Mouse (Mus musculus) heart, postnatal 36 days (tissue): ENCODE measurements around the gene Cav3. TPM values are rescaled to one million over a fixed set of nuclear protein-coding genes. Genes with fewer than 3 reads are reported as not detected.

Source experiments
- DNase-seq, 2 experiments: peaks; one replicate each; pipeline ENCODE4 v3.0.0; 2021 to 2022
- intact Hi-C: fragments of 180-260 bp; cut with DNase I; formaldehyde crosslinking; loops from one replicate; pipeline ENCODE4 v1.15.1; 2025
- total RNA-seq, 2 experiments: library from RNA; stranded (reverse); gene quantifications; 2 replicates each; pipeline ENCODE4 v1.2.3; 2021

Cav3 gene
- total RNA-seq, 2 experiments from 2014 or later, result 92.9 to 101 TPM

GRCm38 (mm10) chr6:112493371-112493770 is 34.1 kb downstream of the Cav3 start:
- no peak for DNase-seq
- intact Hi-C loops, result loop anchor here (2.0 to 10.0 kb wide), 3 partner anchors 204 to 507 kb away; partner anchors contain the start of gene Rad18

GRCm38 (mm10) chr6:112494620-112495081 is 35.3 kb downstream of the Cav3 start:
- DNase-seq, result peak in 1 of 2 experiments; percentile 11
- intact Hi-C loops, result loop anchor here (5.0 to 10.0 kb wide), 2 partner anchors 203 to 290 kb away; partner anchors contain the start of gene Rad18

GRCm38 (mm10) chr6:112495219-112495618 is 35.9 kb downstream of the Cav3 start:
- intact Hi-C loops, result loop anchor here (10.0 kb wide), 1 partner anchor 290 kb away; no protein-coding TSS in a partner anchor
- no peak for DNase-seq

- no peak for DNase-seq
- intact Hi-C loops, result loop anchor here (10.0 kb wide), 1 partner anchor 288 kb away; no protein-coding TSS in a partner anchor
Measured at GRCm38 (mm10) chr6:112496291-112497060, 37.2 kb downstream of the Cav3 start.

- intact Hi-C loops, result loop anchor here (10.0 kb wide), 1 partner anchor 287 kb away; no protein-coding TSS in a partner anchor
Measured at GRCm38 (mm10) chr6:112497456-112497855, 38.2 kb downstream of the Cav3 start.

GRCm38 (mm10) chr6:112498716-112499115 is 39.4 kb downstream of the Cav3 start:
- no peak for DNase-seq
- intact Hi-C loops, result loop anchor here (10.0 kb wide), 1 partner anchor 286 kb away; no protein-coding TSS in a partner anchor

More at GRCm38 (mm10) chr6:112497456-112497855, 38.2 kb downstream of the Cav3 start:
- DNase-seq, result no peak

GRCm38 (mm10) chr6:112499456-112499855 is 40.2 kb downstream of the Cav3 start:
- intact Hi-C loops, result loop anchor here (10.0 kb wide), 1 partner anchor 285 kb away; no protein-coding TSS in a partner anchor
- DNase-seq, result no peak

GRCm38 (mm10) chr6:112501156-112501555 is 41.9 kb downstream of the Cav3 start:
- peak in 1 of 2 experiments; percentile 19 for DNase-seq
- intact Hi-C loops, result no loop called here

GRCm38 (mm10) chr6:112507617-112508016 is 48.3 kb downstream of the Cav3 start:
- DNase-seq, result peak in 1 of 2 experiments; percentile 18
- intact Hi-C loops, result no loop called here

- no peak for DNase-seq
- intact Hi-C loops, result no loop called here
Measured at GRCm38 (mm10) chr6:112509590-112510131, 50.4 kb downstream of the Cav3 start.

GRCm38 (mm10) chr6:112510346-112510745 is 51.0 kb downstream of the Cav3 start:
- intact Hi-C loops, result no loop called here
- DNase-seq, result no peak

- DNase-seq, result no peak
- intact Hi-C loops, result no loop called here
Measured at GRCm38 (mm10) chr6:112514591-112514990, 55.3 kb downstream of the Cav3 start.

- intact Hi-C loops, result no loop called here
- no peak for DNase-seq
Measured at GRCm38 (mm10) chr6:112516496-112516895, 57.2 kb downstream of the Cav3 start.

- DNase-seq, result no peak
- intact Hi-C loops, result no loop called here
Measured at GRCm38 (mm10) chr6:112517572-112517971, 58.3 kb downstream of the Cav3 start.

- DNase-seq, result no peak
- intact Hi-C loops, result no loop called here
Measured at GRCm38 (mm10) chr6:112517991-112518390, 58.7 kb downstream of the Cav3 start.

Other genes with a start within 250 kb of the Cav3 start
- gene Lmcd1, start 185.7 kb upstream of the Cav3 start, total RNA-seq, result 10 to 100 TPM; 39.9 to 42.3 TPM
- 1 to 10 TPM; 2.5 to 2.7 TPM for gene Ssu2, start 71.5 kb upstream of the Cav3 start, total RNA-seq
- under 1 TPM; 0.22 to 0.30 TPM for gene Oxtr, start 30.4 kb downstream of the Cav3 start, total RNA-seq
- 1 to 10 TPM; 1.5 to 2.1 TPM for gene Rad18, start 237.2 kb downstream of the Cav3 start, total RNA-seq